Mouse (Mus musculus) spleen, adult 2 months (tissue): ENCODE data around the gene Agpat4. TPM values are rescaled to one million over a fixed set of nuclear protein-coding genes. Genes with fewer than 3 reads are reported as not detected.
"Not testable (repeated sequence)": the region's sequence is repeated elsewhere in the genome, so short reads cannot be mapped to it uniquely, and the experiment has no call there.

Experiments used
- DNase-seq, 2 experiments: peaks; one replicate each; pipeline versions ENCODE4 v3.0.0 to v3.0.0-alpha.2; 2012 to 2021; ENCODE audit warnings: low spot score in 2 of 2, low read depth in 1 of 2
- H3K27ac ChIP-seq: fragments of 200-500 bp; 2 replicates; pipeline ENCODE4 v1.5.1; 2012; ENCODE audit warnings: low read length, inconsistent platforms; ENCODE audit not compliant: insufficient read depth
- H3K27me3 ChIP-seq: fragments of 200-500 bp; 2 replicates; pipeline ENCODE4 v1.6.1; 2012; ENCODE audit warnings: mild to moderate bottlenecking, moderate library complexity, low read length, inconsistent platforms; ENCODE audit not compliant: control insufficient read depth, insufficient read depth
- H3K36me3 ChIP-seq: fragments of 200-500 bp; 2 replicates; pipeline ENCODE4 v1.6.1; 2012; ENCODE audit warnings: mild to moderate bottlenecking, low read length, inconsistent platforms; ENCODE audit not compliant: control insufficient read depth, insufficient read depth
- H3K4me1 ChIP-seq: fragments of 200-500 bp; 2 replicates; pipeline ENCODE4 v1.6.1; 2011; ENCODE audit warnings: inconsistent platforms; ENCODE audit not compliant: control insufficient read depth, insufficient read depth, insufficient read length
- H3K4me3 ChIP-seq: fragments of 200-500 bp; 2 replicates; pipeline ENCODE4 v1.5.1; 2011; ENCODE audit warnings: mild to moderate bottlenecking, inconsistent platforms; ENCODE audit not compliant: insufficient read depth, insufficient read length; ENCODE audit errors: extremely low read depth
- CTCF ChIP-seq: fragments of 200-500 bp; IDR thresholded peaks from 2 replicates; pipeline ENCODE4 v1.5.1; 2011; ENCODE audit warnings: mild to moderate bottlenecking, inconsistent platforms; ENCODE audit not compliant: insufficient read depth, insufficient read length, insufficient replicate concordance; ENCODE audit errors: extremely low read depth
- POLR2A ChIP-seq: fragments of 200-500 bp; IDR thresholded peaks from 2 replicates; pipeline ENCODE4 v1.6.1; 2011; ENCODE audit warnings: low read depth, low read length, inconsistent platforms
- WGBS: fragments of 180-500 bp; shearing (Covaris S2); methylation state at CpG from one replicate; pipeline ENCODE4 v1.1.7; 2018; 5-methylcytosine and 5-hydroxymethylcytosine counted together
- polyA plus RNA-seq: library from polyadenylated mRNA; depleted of rRNA; stranded (reverse); fragments of >200 nt; gene quantifications from 2 replicates; pipeline ENCODE4 v1.2.3, GENCODE M21; 2012

Gene Agpat4
- polyA plus RNA-seq, 1 experiment: 14.4 TPM

GRCm38 (mm10) chr17:12221926-12222325 is 103.4 kb downstream of the Agpat4 start:
- Histone ChIP-seq H3K27me3 (no peaks in the 10 kb centered on the region), H3K36me3 (peaks cover 8% of the 10 kb centered on the region), H3K4me1 (no peaks in the 10 kb centered on the region), H3K27ac (no peak overlapping the region), H3K4me3 (no peak overlapping the region)
- WGBS: 86% methylated on average over 6 of the region's 6 CpGs
- TF ChIP-seq CTCF: no peak
- TF ChIP-seq POLR2A: no peak
- DNase-seq: no peak

- H3K27me3 ChIP-seq: no peaks in the 10 kb centered on the region
- WGBS: 84% methylated on average over 5 of the region's 5 CpGs
Observed at GRCm38 (mm10) chr17:12223682-12224081, 105.2 kb downstream of the Agpat4 start.

DNA sequence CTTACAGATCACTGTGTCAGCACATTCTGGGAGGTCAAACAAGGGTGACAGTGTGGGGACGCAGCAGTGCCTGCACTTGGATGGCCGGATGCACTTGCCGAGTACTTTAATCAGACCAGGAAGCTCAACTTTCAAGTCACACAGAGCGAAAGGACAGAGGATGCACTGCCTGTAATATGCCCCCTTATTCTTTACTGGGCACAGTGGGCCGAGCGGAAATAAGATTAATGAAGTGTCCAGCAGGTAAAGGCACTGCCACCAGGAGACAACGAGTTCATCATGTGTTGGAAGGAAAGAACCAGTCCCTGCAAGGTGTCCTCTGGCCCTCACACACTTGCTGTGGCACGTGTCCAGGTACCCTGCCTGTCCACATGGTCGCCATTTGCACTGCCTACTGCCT is 105.6 kb downstream of the Agpat4 start:
- Histone ChIP-seq H3K4me3 (no peak overlapping the region), H3K36me3 (peaks cover 21% of the 10 kb centered on the region), H3K27me3 (no peaks in the 10 kb centered on the region), H3K27ac (no peak overlapping the region), H3K4me1 (no peaks in the 10 kb centered on the region)
- TF ChIP-seq POLR2A (no peak), CTCF (no peak)
- WGBS: 91% methylated on average over 9 of the region's 9 CpGs
- DNase-seq: no peak

More at GRCm38 (mm10) chr17:12223682-12224081, 105.2 kb downstream of the Agpat4 start:
- H3K4me3 ChIP-seq: no peak overlapping the region
- DNase-seq: no peak
- peaks cover 17% of the 10 kb centered on the region for H3K36me3 ChIP-seq
- no peaks in the 10 kb centered on the region for H3K4me1 ChIP-seq
- no peak overlapping the region for H3K27ac ChIP-seq
- TF ChIP-seq POLR2A (no peak), CTCF (no peak)

- H3K36me3 ChIP-seq: peaks cover 21% of the 10 kb centered on the region
- H3K27ac ChIP-seq, H3K27me3 ChIP-seq, H3K4me3 ChIP-seq, DNase-seq, H3K4me1 ChIP-seq: not testable (repeated sequence)
- 92% methylated on average over 7 of the region's 7 CpGs for WGBS
Observed at GRCm38 (mm10) chr17:12224551-12224950, 106.0 kb downstream of the Agpat4 start.

DNA sequence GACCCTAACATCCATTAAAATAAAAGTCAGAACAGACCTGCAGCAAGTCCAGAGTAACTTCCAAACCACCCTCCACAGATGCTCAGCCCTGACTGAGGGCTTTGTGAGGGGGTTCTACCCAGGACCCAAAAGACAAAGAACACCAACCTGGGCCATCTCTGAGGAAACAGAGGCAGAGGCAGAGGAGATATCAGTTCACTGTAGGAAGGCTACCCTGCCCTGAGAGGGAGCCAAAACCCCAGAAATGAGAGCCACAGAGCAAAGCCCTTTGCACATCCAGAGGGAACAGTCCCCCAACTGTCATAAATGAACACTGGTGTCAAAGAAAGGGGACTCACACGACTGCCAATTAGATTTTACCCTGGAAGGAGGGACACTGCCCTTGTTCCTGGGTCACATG is 106.7 kb downstream of the Agpat4 start:
- no peak for TF ChIP-seq CTCF
- no peak for TF ChIP-seq POLR2A
- H3K36me3 ChIP-seq: peaks cover 21% of the 10 kb centered on the region
- no peak for DNase-seq
- no peaks in the 10 kb centered on the region for H3K4me1 ChIP-seq
- no peaks in the 10 kb centered on the region for H3K27me3 ChIP-seq
- 75% methylated on average over 1 of the region's 1 CpGs for WGBS
- no peak overlapping the region for H3K4me3 ChIP-seq
- H3K27ac ChIP-seq: no peak overlapping the region

DNA sequence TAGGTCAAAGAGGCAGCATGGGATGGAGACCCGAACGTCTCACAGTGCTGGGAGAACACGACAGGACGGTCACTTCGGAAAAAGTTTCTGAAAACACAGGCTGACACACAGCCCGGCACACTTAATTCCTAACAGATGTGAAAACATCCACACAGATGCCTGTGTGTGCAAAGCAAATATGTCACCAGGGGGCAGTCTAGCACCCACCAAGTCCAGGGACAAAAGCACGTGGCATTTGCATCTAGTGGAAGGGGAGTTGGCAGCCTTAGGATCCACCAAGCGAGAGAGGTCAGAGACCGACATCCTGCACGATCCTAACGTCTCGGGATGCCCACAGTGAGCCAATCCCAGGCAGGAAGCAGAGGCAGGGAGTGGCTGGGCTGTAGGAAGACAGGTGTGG is 108.0 kb downstream of the Agpat4 start:
- H3K36me3 ChIP-seq: peaks cover 26% of the 10 kb centered on the region
- DNase-seq: no peak

DNA sequence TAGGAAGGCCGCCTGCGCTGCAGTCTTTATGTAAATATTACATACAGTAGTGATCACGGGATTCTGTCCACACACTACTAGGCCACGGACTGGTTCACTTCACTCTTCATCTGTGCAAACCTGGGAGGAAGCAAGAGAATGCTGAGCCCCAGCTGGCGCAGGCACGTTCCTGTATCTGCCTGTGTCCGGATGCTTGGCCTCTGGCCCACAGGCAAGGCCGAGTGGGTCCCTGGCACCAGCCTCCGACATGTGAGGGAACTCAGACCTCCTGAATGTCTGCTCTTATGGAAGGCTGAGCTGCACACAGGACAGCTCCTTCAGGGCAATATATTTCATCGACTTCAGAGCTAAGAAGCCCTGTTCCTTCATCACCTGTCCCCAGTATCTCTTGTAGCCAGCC is 109.5 kb downstream of the Agpat4 start:
- WGBS: 94% methylated on average over 10 of the region's 10 CpGs
- Histone ChIP-seq H3K27me3 (no peaks in the 10 kb centered on the region), H3K4me1 (no peaks in the 10 kb centered on the region), H3K36me3 (peaks cover 31% of the 10 kb centered on the region), H3K27ac (no peak overlapping the region), H3K4me3 (no peak overlapping the region)
- TF ChIP-seq POLR2A (no peak), CTCF (no peak)
- no peak for DNase-seq

More for the DNA sequence above, 108.0 kb downstream of the Agpat4 start:
- 82% methylated on average over 12 of the region's 12 CpGs for WGBS
- Histone ChIP-seq H3K27me3 (no peaks in the 10 kb centered on the region), H3K4me1 (no peaks in the 10 kb centered on the region), H3K27ac (no peak overlapping the region), H3K4me3 (no peak overlapping the region)
- no peak for TF ChIP-seq CTCF
- TF ChIP-seq POLR2A: no peak
